Mouse (Mus musculus): Measurements from ENCODE around the gene Pex1. TPM values are rescaled to one million over a fixed set of nuclear protein-coding genes. Genes with fewer than 3 reads are reported as not detected.
"Not testable (repeated sequence)": the region's sequence is repeated elsewhere in the genome, so short reads cannot be mapped to it uniquely, and the experiment has no call there.

The Pex1 gene
- polyA plus RNA-seq, 1 experiment: not detected

DNA sequence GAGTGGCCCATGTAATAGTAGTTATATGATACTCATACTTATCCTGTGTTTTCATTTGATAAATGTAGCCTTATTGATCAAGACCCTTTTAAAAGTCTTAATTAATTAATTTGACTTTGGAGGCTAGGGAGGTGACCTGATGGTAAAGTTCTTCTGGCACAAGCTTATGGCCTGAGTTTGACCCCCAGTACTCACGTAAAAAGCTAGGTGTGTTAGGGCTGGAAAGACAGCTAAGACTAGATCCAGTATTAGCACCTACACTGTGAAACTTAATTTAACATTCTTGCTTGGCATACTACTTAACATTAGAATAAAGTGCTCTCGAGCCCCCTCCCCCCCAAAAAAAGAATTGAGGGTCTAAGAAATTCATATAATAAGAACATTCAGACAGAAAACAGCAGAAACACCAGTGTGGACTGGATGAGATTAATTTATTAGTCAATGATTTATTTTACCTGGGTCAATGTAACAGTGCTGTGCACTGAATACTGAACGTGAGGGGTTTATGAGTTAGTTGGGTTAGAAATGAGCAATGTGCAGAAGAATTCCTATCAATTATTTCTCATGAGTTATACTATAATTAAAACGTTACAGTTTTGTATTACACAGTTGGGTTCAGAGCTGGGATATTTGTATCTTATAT is 52.5 kb downstream of the Pex1 start:
- H3K27ac ChIP-seq (ENCODE audit: insufficient read depth, low read depth, low read length): no peak overlapping the region
- no peak overlapping the region for H3K4me3 ChIP-seq (ENCODE audit: insufficient read depth, low read depth, low read length)
- WGBS: 47% methylated on average over 4 of the region's 4 CpGs
- TF ChIP-seq CTCF (IDR thresholded peaks at IDR 0.05; ENCODE audit: insufficient read depth, low read depth, low read length) (no peak), POLR2A (IDR thresholded peaks at IDR 0.05; ENCODE audit: insufficient read depth, low read depth, low read length) (no peak)
- peaks cover 2% of the 10 kb centered on the region; the same call in 1 of the 2 replicates for H3K4me1 ChIP-seq (ENCODE audit: control insufficient read depth, insufficient read depth, low read length)

DNA sequence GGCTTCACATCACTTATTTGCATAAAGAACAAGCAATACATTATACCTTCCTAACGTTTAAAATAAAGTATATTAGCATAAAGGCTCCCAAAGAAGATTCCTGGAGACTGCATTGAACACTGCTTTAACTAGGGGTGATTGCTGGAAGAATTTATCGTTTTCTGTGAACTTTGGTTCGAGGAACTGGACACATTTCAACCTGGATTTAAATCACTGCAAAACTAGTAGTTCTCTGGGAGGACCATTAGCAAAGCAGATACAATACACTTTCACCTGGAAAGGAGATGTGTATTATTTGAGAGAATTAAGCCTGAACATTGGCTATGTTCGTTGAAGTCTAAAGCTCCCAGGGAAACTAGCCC is 53.0 kb downstream of the Pex1 start:
- Histone ChIP-seq H3K4me1 (ENCODE audit: control insufficient read depth, insufficient read depth, low read length) (peaks cover 2% of the 10 kb centered on the region; the same call in 1 of the 2 replicates), H3K4me3 (ENCODE audit: insufficient read depth, low read depth, low read length) (no peak overlapping the region), H3K27ac (ENCODE audit: insufficient read depth, low read depth, low read length) (no peak overlapping the region)
- WGBS: 70% methylated on average over 4 of the region's 4 CpGs
- no peak for TF ChIP-seq CTCF (IDR thresholded peaks at IDR 0.05; ENCODE audit: insufficient read depth, low read depth, low read length)
- TF ChIP-seq POLR2A (IDR thresholded peaks at IDR 0.05; ENCODE audit: insufficient read depth, low read depth, low read length): no peak

DNA sequence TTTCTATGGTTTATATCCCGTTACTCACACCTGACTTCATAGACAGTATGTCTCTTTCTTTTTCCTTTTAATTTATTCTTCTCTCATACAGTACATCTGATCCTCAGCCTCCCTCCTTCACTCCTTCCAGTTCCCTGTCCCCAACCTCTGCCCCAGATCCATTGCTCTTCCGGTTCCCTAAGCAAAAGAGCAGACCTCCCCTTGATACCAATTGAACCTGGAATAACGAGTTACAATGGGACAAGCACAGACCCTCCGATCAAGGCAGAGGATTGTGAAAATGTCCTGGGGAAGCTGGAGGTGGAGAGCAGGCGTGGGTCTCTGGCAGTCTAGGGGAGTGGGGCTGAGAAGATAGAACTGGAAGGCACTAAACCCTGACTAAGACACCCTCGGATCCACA is 55.0 kb downstream of the Pex1 start, which contains the start of gene Tmbim7:
Tmbim7 (plus strand) TSS at position 301 of the 400 bp plus-strand sequence.
- WGBS: 67% methylated on average over 6 of the region's 6 CpGs
- no peak for TF ChIP-seq POLR2A (IDR thresholded peaks at IDR 0.05; ENCODE audit: insufficient read depth, low read depth, low read length)
- no peak for TF ChIP-seq CTCF (IDR thresholded peaks at IDR 0.05; ENCODE audit: insufficient read depth, low read depth, low read length)
- peaks cover 2% of the 10 kb centered on the region; the same call in 1 of the 2 replicates for H3K4me1 ChIP-seq (ENCODE audit: control insufficient read depth, insufficient read depth, low read length)
- no peak within 1 kb of the TSS for H3K4me3 ChIP-seq (ENCODE audit: insufficient read depth, low read depth, low read length)
- no peak within 1 kb of the TSS for H3K27ac ChIP-seq (ENCODE audit: insufficient read depth, low read depth, low read length)

DNA sequence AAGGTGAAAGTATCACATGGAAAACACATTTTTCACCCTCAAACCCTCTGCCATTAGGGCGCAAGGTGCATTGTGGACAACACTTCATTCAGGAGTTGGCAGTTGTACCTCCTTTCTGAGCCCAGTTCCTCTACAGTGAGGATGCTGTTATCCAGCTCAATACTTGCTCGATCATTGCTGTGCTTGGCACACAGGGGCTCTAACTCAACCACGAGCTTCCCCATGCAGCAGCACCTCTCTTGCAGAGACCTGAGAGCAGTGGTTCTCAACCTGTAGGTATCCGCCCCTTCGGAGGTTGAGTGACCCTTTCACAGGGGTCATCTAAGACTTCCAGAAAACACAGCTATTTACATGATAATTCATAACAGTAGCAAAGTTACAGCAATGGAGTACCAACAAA is 55.8 kb downstream of the Pex1 start:
- TF ChIP-seq CTCF (IDR thresholded peaks at IDR 0.05; ENCODE audit: insufficient read depth, low read depth, low read length): no peak
- no peak for TF ChIP-seq POLR2A (IDR thresholded peaks at IDR 0.05; ENCODE audit: insufficient read depth, low read depth, low read length)
- H3K27ac ChIP-seq (ENCODE audit: insufficient read depth, low read depth, low read length): no peak overlapping the region
- WGBS: 83% methylated on average over 5 of the region's 5 CpGs
- no peak overlapping the region for H3K4me3 ChIP-seq (ENCODE audit: insufficient read depth, low read depth, low read length)
- H3K4me1 ChIP-seq (ENCODE audit: control insufficient read depth, insufficient read depth, low read length): peaks cover under 1% of the 10 kb centered on the region; the same call in 1 of the 2 replicates

DNA sequence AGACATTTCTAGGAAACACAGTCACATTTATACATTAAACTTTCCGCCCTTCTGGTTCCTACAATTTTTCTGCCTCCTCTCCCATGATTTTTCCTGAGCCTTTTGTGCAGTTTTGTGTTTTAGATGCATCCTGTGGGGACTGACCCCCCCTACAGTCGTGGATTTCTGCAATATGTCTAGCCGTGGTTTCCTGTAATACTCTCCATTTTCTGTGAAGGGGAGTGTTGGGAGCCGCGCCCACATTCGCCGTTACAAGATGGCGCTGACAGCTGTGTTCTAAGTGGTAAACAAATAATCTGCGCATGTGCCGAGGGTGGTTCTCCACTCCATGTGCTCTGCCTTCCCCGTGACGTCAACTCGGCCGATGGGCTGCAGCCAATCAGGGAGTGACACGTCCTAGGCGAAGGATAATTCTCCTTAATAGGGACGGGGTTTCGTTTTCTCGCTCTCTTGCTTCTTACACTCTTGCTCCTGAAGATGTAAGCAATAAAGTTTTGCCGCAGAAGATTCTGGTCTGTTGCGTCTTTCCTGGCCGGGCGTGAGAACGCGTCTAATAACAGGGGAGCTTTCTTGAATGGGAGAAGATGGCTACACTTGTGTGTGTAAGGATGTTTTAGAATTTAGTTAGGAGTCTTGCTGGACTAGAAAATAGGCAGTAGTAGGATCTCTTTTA is 57.2 kb downstream of the Pex1 start:
- H3K4me1 ChIP-seq (ENCODE audit: control insufficient read depth, insufficient read depth, low read length); H3K4me3 ChIP-seq (ENCODE audit: insufficient read depth, low read depth, low read length); H3K27ac ChIP-seq (ENCODE audit: insufficient read depth, low read depth, low read length): not testable (repeated sequence)
- 93% methylated on average over 19 of the region's 25 CpGs for WGBS

DNA sequence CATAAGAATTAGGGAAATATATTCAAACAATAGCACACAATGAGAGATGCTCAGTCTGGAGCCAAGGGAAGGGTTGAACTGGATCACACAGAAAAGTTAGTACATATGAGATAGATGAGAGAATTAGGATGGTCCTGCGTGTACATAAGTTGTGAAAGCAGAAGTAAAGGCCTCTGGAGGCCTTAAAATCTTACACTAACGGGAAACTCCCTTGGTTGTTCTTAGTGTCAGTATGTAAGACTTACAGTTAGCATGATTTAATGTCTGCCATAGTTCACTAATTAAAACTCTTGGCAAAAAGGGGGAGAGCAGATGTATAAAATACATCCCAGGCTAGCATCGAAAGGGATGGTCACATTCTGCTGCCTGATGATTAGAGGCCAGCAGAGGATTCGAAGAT is 57.9 kb downstream of the Pex1 start:
- Histone ChIP-seq H3K4me3 (ENCODE audit: insufficient read depth, low read depth, low read length) (no peak overlapping the region), H3K4me1 (ENCODE audit: control insufficient read depth, insufficient read depth, low read length) (no peaks in the 10 kb centered on the region), H3K27ac (ENCODE audit: insufficient read depth, low read depth, low read length) (no peak overlapping the region)
- TF ChIP-seq CTCF (IDR thresholded peaks at IDR 0.05; ENCODE audit: insufficient read depth, low read depth, low read length) (no peak), POLR2A (IDR thresholded peaks at IDR 0.05; ENCODE audit: insufficient read depth, low read depth, low read length) (no peak)
- WGBS: 95% methylated on average over 4 of the region's 4 CpGs

DNA sequence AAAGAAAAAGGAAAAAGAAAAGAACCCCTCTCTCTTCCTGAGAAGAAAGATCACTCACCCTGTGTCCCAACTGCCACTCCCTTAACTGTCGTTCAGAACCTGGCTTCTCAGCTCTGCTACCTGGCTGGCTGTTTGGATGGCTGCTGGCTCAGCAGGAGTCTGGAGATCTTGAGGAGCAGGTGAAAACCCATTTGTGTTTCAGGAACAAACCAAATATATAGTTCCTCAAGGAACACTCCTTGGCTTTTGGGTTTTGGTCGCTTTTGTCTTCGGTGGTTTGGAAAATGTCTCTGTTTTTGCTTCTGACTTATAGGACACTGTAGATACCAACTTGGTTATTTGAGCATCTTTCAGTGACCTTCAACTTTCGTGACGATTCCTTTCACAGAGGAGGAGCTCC is 61.2 kb downstream of the Pex1 start, which contains the start of gene Gatad1:
Gatad1 (minus strand) TSS at position 101 of the 400 bp plus-strand sequence.
- no peaks in the 10 kb centered on the region for H3K4me1 ChIP-seq (ENCODE audit: control insufficient read depth, insufficient read depth, low read length)
- no peak within 1 kb of the TSS for H3K27ac ChIP-seq (ENCODE audit: insufficient read depth, low read depth, low read length)
- no peak within 1 kb of the TSS for H3K4me3 ChIP-seq (ENCODE audit: insufficient read depth, low read depth, low read length)
- TF ChIP-seq POLR2A (IDR thresholded peaks at IDR 0.05; ENCODE audit: insufficient read depth, low read depth, low read length) (no peak), CTCF (IDR thresholded peaks at IDR 0.05; ENCODE audit: insufficient read depth, low read depth, low read length) (no peak)
- 80% methylated on average over 5 of the region's 5 CpGs for WGBS

DNA sequence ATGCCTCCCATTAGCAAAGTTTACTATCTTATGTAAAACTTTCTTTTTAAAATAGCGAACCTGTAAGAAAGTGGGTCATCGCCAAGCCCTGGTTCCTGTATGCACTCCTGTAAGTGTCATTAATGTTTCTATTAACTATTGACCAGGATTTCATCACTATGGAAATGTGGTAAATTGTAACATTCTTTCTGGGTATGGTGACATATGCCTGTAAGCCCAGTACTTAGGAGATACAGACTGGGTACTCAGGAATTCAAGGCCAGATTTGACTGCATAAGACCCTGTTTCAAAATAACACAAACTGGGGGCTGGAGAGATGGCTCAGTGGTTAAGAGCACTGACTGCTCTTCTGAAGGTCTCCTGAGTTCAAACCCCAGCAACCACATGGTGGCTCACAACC is 69.4 kb downstream of the Pex1 start:
- 86% methylated on average over 2 of the region's 2 CpGs for WGBS

DNA sequence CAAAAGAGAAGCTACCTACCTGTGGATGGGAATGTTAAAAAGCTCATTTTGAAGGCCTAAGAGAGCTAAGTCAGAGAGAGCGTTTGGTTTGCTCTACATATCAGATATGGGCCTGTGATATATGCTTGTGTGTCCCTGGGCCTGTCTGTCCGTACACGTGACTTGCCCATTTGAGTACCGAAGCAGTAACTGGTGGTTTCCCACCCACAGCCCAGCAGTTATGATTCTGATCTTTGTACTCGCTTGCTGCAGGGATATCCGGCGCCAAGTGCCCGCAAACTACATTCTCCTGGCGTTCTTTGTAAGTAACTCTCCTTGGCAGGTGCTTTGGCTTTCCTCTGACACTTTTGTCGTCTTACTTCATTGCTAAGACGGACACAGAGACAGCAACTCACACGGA is 70.7 kb downstream of the Pex1 start:
- 83% methylated on average over 12 of the region's 12 CpGs for WGBS
- no peak overlapping the region for H3K27ac ChIP-seq (ENCODE audit: insufficient read depth, low read depth, low read length)
- H3K4me3 ChIP-seq (ENCODE audit: insufficient read depth, low read depth, low read length): no peak overlapping the region
- TF ChIP-seq CTCF (IDR thresholded peaks at IDR 0.05; ENCODE audit: insufficient read depth, low read depth, low read length) (no peak), POLR2A (IDR thresholded peaks at IDR 0.05; ENCODE audit: insufficient read depth, low read depth, low read length) (no peak)
- no peaks in the 10 kb centered on the region for H3K4me1 ChIP-seq (ENCODE audit: control insufficient read depth, insufficient read depth, low read length)

More for the DNA sequence above, 69.4 kb downstream of the Pex1 start:
- Histone ChIP-seq H3K4me1 (ENCODE audit: control insufficient read depth, insufficient read depth, low read length) (no peaks in the 10 kb centered on the region), H3K4me3 (ENCODE audit: insufficient read depth, low read depth, low read length) (no peak overlapping the region), H3K27ac (ENCODE audit: insufficient read depth, low read depth, low read length) (no peak overlapping the region)
- TF ChIP-seq CTCF (IDR thresholded peaks at IDR 0.05; ENCODE audit: insufficient read depth, low read depth, low read length) (no peak), POLR2A (IDR thresholded peaks at IDR 0.05; ENCODE audit: insufficient read depth, low read depth, low read length) (no peak)
